In genomic region chr4:130908133-130908532, GRCm38 (mm10) we compare ENCODE assay signal across 23 mouse cellular contexts. TPM values are rescaled to one million over a fixed set of nuclear protein-coding genes. Genes with fewer than 3 reads are reported as not detected.
DNase-seq lines count a peak whose midpoint lies in the region; ATAC-seq and TF ChIP-seq lines count a peak whose summit lies in the region.
"Had no signal": no experiment of that assay in that cellular context is flagged by ENCODE, and none has a peak within 500 bp of the region (broad histone marks: within the 10 kb centered on the region; RNA-seq: fewer than 3 reads in every experiment).

No protein-coding gene starts in this region.

- H3K36me3 ChIP-seq in forebrain, embryonic 10.5 days (replicated peaks) = no peaks in the 10 kb centered on the region
- no peaks in the 10 kb centered on the region for H3K36me3 ChIP-seq in forebrain, embryonic 16.5 days (ENCODE audit: control insufficient read depth, insufficient read depth)
- H3K36me3 ChIP-seq in G1E (replicated peaks) = no peaks in the 10 kb centered on the region
- no peaks in the 10 kb centered on the region for H3K36me3 ChIP-seq in limb, embryonic 12.5 days
- H3K36me3 ChIP-seq: embryonic facial prominence, embryonic 12.5 days had no signal

- ATAC-seq in forebrain, embryonic 16.5 days = no peak
- ATAC-seq in G1E (ENCODE audit: extremely low read depth, insufficient number of reproducible peaks, low FRiP score, poor library complexity, severe bottlenecking) = no peak
- no peak for ATAC-seq in limb, embryonic 12.5 days (ENCODE audit: insufficient number of reproducible peaks, insufficient read depth, low FRiP score, low TSS enrichment, low read depth)
- ATAC-seq: forebrain, embryonic 13.5 days had no signal

- no peaks in the 10 kb centered on the region for H3K9me3 ChIP-seq in forebrain, embryonic 10.5 days
- H3K9me3 ChIP-seq in forebrain, embryonic 16.5 days (ENCODE audit: control insufficient read depth, low read length) = no peaks in the 10 kb centered on the region
- H3K9me3 ChIP-seq in G1E (replicated peaks) = no peaks in the 10 kb centered on the region
- no peaks in the 10 kb centered on the region for H3K9me3 ChIP-seq in limb, embryonic 12.5 days
- H3K9me3 ChIP-seq: embryonic facial prominence, embryonic 12.5 days; forebrain, embryonic 13.5 days had no signal

- DNase-seq in forebrain, embryonic 10.5 days (ENCODE audit: extremely low spot score, low spot score) = no peak
- DNase-seq in layer of hippocampus, adult 2 months (ENCODE audit: low spot score in 2 of 2) = no peak
- no peak for DNase-seq in layer of hippocampus, adult 9-11 months
- no peak for DNase-seq in G1E (ENCODE audit: low spot score)
- DNase-seq in adrenal gland, postnatal 10 days = no peak
- DNase-seq: adrenal gland, adult 2 months; adrenal gland, postnatal 36 days; cerebellum, adult 8-10 months; cerebellum, postnatal 14 days; embryo, embryonic 11 days; gastrocnemius, adult 2 months; gastrocnemius, postnatal 25 days; heart, postnatal 10 days; heart, postnatal 4 days had no signal

- TF ChIP-seq CTCF in layer of hippocampus, adult 2 months (conservative IDR thresholded peaks at IDR 0.05) = no peak
- TF ChIP-seq CTCF in G1E (IDR thresholded peaks at IDR 0.05; ENCODE audit: low read depth, low read length) = no peak

- H3K4me2 ChIP-seq in forebrain, embryonic 16.5 days (ENCODE audit: low read length) = no peak overlapping the region
- no peak overlapping the region for H3K4me2 ChIP-seq in limb, embryonic 12.5 days
- H3K4me2 ChIP-seq: embryonic facial prominence, embryonic 12.5 days; forebrain, embryonic 13.5 days; hindbrain, embryonic 14.5 days had no signal

- WGBS in forebrain, embryonic 10.5 days = 93% methylated on average over 10 of the region's 10 CpGs
- 89% methylated on average over 10 of the region's 10 CpGs for WGBS in forebrain, embryonic 16.5 days
- 90% methylated on average over 10 of the region's 10 CpGs for WGBS in limb, embryonic 12.5 days

- H3K4me3 ChIP-seq in forebrain, embryonic 10.5 days = no peak overlapping the region
- no peak overlapping the region for H3K4me3 ChIP-seq in forebrain, embryonic 16.5 days (replicated peaks; ENCODE audit: low read length)
- H3K4me3 ChIP-seq in layer of hippocampus, adult 2 months = no peak overlapping the region
- H3K4me3 ChIP-seq in G1E (ENCODE audit: low read depth, low read length) = peak overlapping the region; percentile 25
- H3K4me3 ChIP-seq in limb, embryonic 12.5 days (replicated peaks) = no peak overlapping the region
- H3K4me3 ChIP-seq: embryonic facial prominence, embryonic 12.5 days; forebrain, embryonic 13.5 days; gastrocnemius, adult 2 months had no signal

- peaks cover 47% of the 10 kb centered on the region for H3K4me1 ChIP-seq in forebrain, embryonic 10.5 days
- peaks cover 6% of the 10 kb centered on the region for H3K4me1 ChIP-seq in forebrain, embryonic 16.5 days (replicated peaks; ENCODE audit: control insufficient read depth, insufficient read depth, low read length)
- H3K4me1 ChIP-seq in G1E (ENCODE audit: insufficient read depth, low read depth, low read length) = peaks cover 96% of the 10 kb centered on the region
- peaks cover 48% of the 10 kb centered on the region for H3K4me1 ChIP-seq in limb, embryonic 12.5 days (replicated peaks)

- H3K27ac ChIP-seq in forebrain, embryonic 10.5 days = peak overlapping the region; percentile 1; the same call in 1 of the 2 replicates
- no peak overlapping the region for H3K27ac ChIP-seq in forebrain, embryonic 16.5 days (ENCODE audit: low read length)
- H3K27ac ChIP-seq in layer of hippocampus, adult 2 months = peak overlapping the region; percentile 74; the same call in 1 of the 2 replicates
- H3K27ac ChIP-seq in limb, embryonic 12.5 days = peak overlapping the region; percentile 4; the same call in 1 of the 2 replicates
- H3K27ac ChIP-seq: embryonic facial prominence, embryonic 12.5 days; forebrain, embryonic 13.5 days; gastrocnemius, adult 2 months; hindbrain, embryonic 14.5 days had no signal

- H3K9ac ChIP-seq in forebrain, embryonic 16.5 days (replicated peaks; ENCODE audit: low read depth, low read length) = no peak overlapping the region
- no peak overlapping the region for H3K9ac ChIP-seq in limb, embryonic 12.5 days (replicated peaks)
- H3K9ac ChIP-seq: embryonic facial prominence, embryonic 12.5 days; forebrain, embryonic 13.5 days; hindbrain, embryonic 14.5 days had no signal

- no peaks in the 10 kb centered on the region for H3K27me3 ChIP-seq in forebrain, embryonic 10.5 days (ENCODE audit: poor library complexity, severe bottlenecking)
- H3K27me3 ChIP-seq in forebrain, embryonic 16.5 days (replicated peaks; ENCODE audit: control insufficient read depth, insufficient read depth, low read length) = no peaks in the 10 kb centered on the region
- no peaks in the 10 kb centered on the region for H3K27me3 ChIP-seq in G1E (ENCODE audit: insufficient read depth, low read length)
- no peaks in the 10 kb centered on the region for H3K27me3 ChIP-seq in limb, embryonic 12.5 days
- H3K27me3 ChIP-seq: embryonic facial prominence, embryonic 12.5 days; forebrain, embryonic 13.5 days had no signal

RNA-seq across cellular contexts. Expression of gene Laptm5, which starts 4.8 kb away (rescaled TPM):
- polyA plus RNA-seq in forebrain, embryonic 10.5 days (2016; fragmentation: Nextera tagmentation; extraction: Ambion mirVana) = 16.7 and 17.1 TPM in 2 replicates
- polyA plus RNA-seq in forebrain, embryonic 16.5 days (2015; fragmentation: Nextera tagmentation; extraction: Ambion mirVana) = 18.5 and 23.4 TPM in 2 replicates
- total RNA-seq in layer of hippocampus, adult 2 months (2021) = 10 to 100 TPM; 33.9 to 34.0 TPM
- total RNA-seq in G1E (2014; fragmentation: Nextera tagmentation) (717 and 822 TPM in 2 replicates), G1E (2017) (184 and 222 TPM in 2 replicates)
- 540 and 565 TPM in 2 replicates for polyA plus RNA-seq in G1E (2012)
- 16.2 and 18.6 TPM in 2 replicates for polyA plus RNA-seq in limb, embryonic 12.5 days (2016; fragmentation: Nextera tagmentation; extraction: Ambion mirVana)
- total RNA-seq in adrenal gland, postnatal 10 days (2021) = 10 to 100 TPM; 24.6 to 30.4 TPM

RNA-seq across cellular contexts. Expression of gene Matn1, which starts 36.1 kb away (rescaled TPM):
- polyA plus RNA-seq in forebrain, embryonic 10.5 days (2016; fragmentation: Nextera tagmentation; extraction: Ambion mirVana) = not detected in 2 replicates
- polyA plus RNA-seq in forebrain, embryonic 16.5 days (2015; fragmentation: Nextera tagmentation; extraction: Ambion mirVana) = 3.3 TPM in 1 of 2 replicates, not detected in the other
- total RNA-seq in layer of hippocampus, adult 2 months (2021) = under 1 TPM; 0.41 to 0.64 TPM
- total RNA-seq in G1E (2014; fragmentation: Nextera tagmentation) (0.98 TPM in 1 of 2 replicates, not detected in the other), G1E (2017) (0.60 and 1.1 TPM in 2 replicates)
- polyA plus RNA-seq in G1E (2012) = 0.30 and 0.79 TPM in 2 replicates
- 12.1 and 30.7 TPM in 2 replicates for polyA plus RNA-seq in limb, embryonic 12.5 days (2016; fragmentation: Nextera tagmentation; extraction: Ambion mirVana)
- total RNA-seq in adrenal gland, postnatal 10 days (2021) = not detected
- total RNA-seq: adrenal gland, adult 2 months; adrenal gland, postnatal 36 days; common myeloid progenitor, adult 5-6 weeks; gastrocnemius, adult 2 months; gastrocnemius, postnatal 25 days; granulocyte monocyte progenitor cell, adult 5-6 weeks; heart, postnatal 10 days; heart, postnatal 4 days had no signal
- polyA plus RNA-seq: adrenal gland, adult 2 months; C2C12; forebrain, embryonic 13.5 days; heart, embryonic 14.5 days; hindbrain, embryonic 14.5 days had no signal

Comparison
In these comparisons a context has a peak if more than half of its experiments do, and no peak if none do; other contexts are left out.
1. RNA of gene Laptm5, which starts 4.8 kb away (polyA plus RNA-seq): 540 to 565 TPM in G1E; 18.5 to 23.4 TPM in forebrain, embryonic 16.5 days, 16.7 to 17.1 TPM in forebrain, embryonic 10.5 days and 16.2 to 18.6 TPM in limb, embryonic 12.5 days; every median in the first group is over 10 times any median in the second.